ENCODE assay signal across 26 mouse cellular contexts in the genomic region with DNA sequence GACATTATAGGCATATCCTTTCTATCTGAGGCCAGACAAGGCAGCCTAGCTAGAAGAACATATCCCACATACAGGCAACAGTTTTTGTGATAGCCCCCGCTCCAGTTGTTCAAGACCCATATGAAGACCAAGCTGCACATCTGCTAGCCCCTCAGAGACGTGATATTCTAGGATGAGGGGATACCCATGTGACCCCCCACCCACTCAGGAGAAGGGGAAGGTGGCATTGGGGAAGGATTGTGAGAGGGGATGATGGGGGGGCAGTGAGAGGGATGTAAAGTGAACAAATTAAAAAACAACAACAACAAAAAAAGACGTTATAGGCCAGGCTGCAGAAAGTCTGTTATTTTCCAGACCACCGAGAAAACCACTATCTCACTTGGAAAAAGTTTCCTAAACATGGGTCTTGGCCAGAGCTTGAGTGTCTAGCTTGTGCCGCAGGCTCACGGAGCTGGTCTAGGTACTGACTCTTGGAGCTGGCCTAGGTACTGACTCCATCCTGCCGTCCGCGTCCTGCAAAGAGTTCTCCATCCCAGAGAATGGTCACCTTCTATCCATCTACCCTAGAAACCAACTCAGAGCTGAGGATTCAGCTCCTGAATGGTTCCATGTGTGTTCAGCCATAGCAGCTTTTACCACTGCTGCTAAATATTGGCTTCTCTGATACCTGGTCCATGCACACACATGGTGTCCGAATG.
A peak's percentile ranks its signal among the peaks of the same experiment; 100 is the strongest.
DNase-seq lines count a peak whose midpoint lies in the region; ATAC-seq and TF ChIP-seq lines count a peak whose summit lies in the region.
"Had no signal": no experiment of that assay in that cellular context is flagged by ENCODE, and none has a peak within 500 bp of the region (broad histone marks: within the 10 kb centered on the region; RNA-seq: fewer than 3 reads in every experiment).

No protein-coding gene starts in this region.

- H3K4me2 ChIP-seq in forebrain, embryonic 11.5 days (ENCODE audit: low read depth, low read length, severe bottlenecking) = no peak overlapping the region
- no peak overlapping the region for H3K4me2 ChIP-seq in forebrain, embryonic 14.5 days (ENCODE audit: low read length)
- no peak overlapping the region for H3K4me2 ChIP-seq in lung, embryonic 14.5 days
- H3K4me2 ChIP-seq in myocyte (ENCODE audit: low read depth) = no peak overlapping the region
- H3K4me2 ChIP-seq: embryonic facial prominence, embryonic 13.5 days; forebrain, embryonic 12.5 days; heart, embryonic 12.5 days; hindbrain, embryonic 14.5 days; limb, embryonic 13.5 days; liver, embryonic 11.5 days; midbrain, embryonic 13.5 days had no signal

- H3K27me3 ChIP-seq in forebrain, embryonic 11.5 days (ENCODE audit: control insufficient read depth, insufficient read depth, low read length) = no peaks in the 10 kb centered on the region
- H3K27me3 ChIP-seq in forebrain, embryonic 14.5 days (replicated peaks; ENCODE audit: control insufficient read depth, insufficient read depth, low read length) = no peaks in the 10 kb centered on the region
- H3K27me3 ChIP-seq in lung, embryonic 14.5 days (ENCODE audit: insufficient read depth, low read length) = no peaks in the 10 kb centered on the region
- no peaks in the 10 kb centered on the region for H3K27me3 ChIP-seq in myocyte (ENCODE audit: control insufficient read depth, insufficient read depth, insufficient read length)
- H3K27me3 ChIP-seq: embryonic facial prominence, embryonic 13.5 days; heart, embryonic 12.5 days; limb, embryonic 13.5 days; megakaryocyte, embryonic 14.5 days; midbrain, embryonic 13.5 days had no signal

- no peaks in the 10 kb centered on the region for H3K79me2 ChIP-seq in myocyte (ENCODE audit: control insufficient read depth, insufficient read depth)

- no peak overlapping the region for H3K27ac ChIP-seq in forebrain, embryonic 11.5 days (ENCODE audit: low read depth, low read length)
- H3K27ac ChIP-seq in forebrain, embryonic 14.5 days (ENCODE audit: low read depth, low read length) = no peak overlapping the region
- H3K27ac ChIP-seq in lung, embryonic 14.5 days (ENCODE audit: low read depth) = no peak overlapping the region
- H3K27ac ChIP-seq: embryonic facial prominence, embryonic 13.5 days; forebrain, embryonic 12.5 days; hindbrain, embryonic 14.5 days; limb, embryonic 13.5 days; midbrain, embryonic 13.5 days; stomach, postnatal 0 days had no signal

- H3K9ac ChIP-seq in forebrain, embryonic 11.5 days (ENCODE audit: low read length) = no peak overlapping the region
- H3K9ac ChIP-seq in forebrain, embryonic 14.5 days (ENCODE audit: low read length) = no peak overlapping the region
- no peak overlapping the region for H3K9ac ChIP-seq in lung, embryonic 14.5 days
- H3K9ac ChIP-seq: embryonic facial prominence, embryonic 13.5 days; forebrain, embryonic 12.5 days; heart, embryonic 12.5 days; hindbrain, embryonic 14.5 days; limb, embryonic 13.5 days; midbrain, embryonic 13.5 days had no signal

- H3K4me1 ChIP-seq in forebrain, embryonic 11.5 days (replicated peaks; ENCODE audit: control insufficient read depth, insufficient read depth, low read length) = no peaks in the 10 kb centered on the region
- H3K4me1 ChIP-seq in forebrain, embryonic 14.5 days (ENCODE audit: control insufficient read depth, insufficient read depth, low read length) = no peaks in the 10 kb centered on the region
- H3K4me1 ChIP-seq in lung, embryonic 14.5 days (ENCODE audit: insufficient read depth) = no peaks in the 10 kb centered on the region
- H3K4me1 ChIP-seq: embryonic facial prominence, embryonic 13.5 days; forebrain, embryonic 12.5 days; heart, embryonic 12.5 days; limb, embryonic 13.5 days; megakaryocyte, embryonic 14.5 days; midbrain, embryonic 13.5 days had no signal

- 67% methylated on average over 10 of the region's 10 CpGs for WGBS in forebrain, embryonic 11.5 days
- 65% methylated on average over 10 of the region's 10 CpGs for WGBS in forebrain, embryonic 14.5 days
- 48% methylated on average over 10 of the region's 10 CpGs for WGBS in lung, embryonic 14.5 days

- TF ChIP-seq POLR2A in myocyte (IDR thresholded peaks at IDR 0.05; ENCODE audit: insufficient read length, low read depth) = no peak

- H3K36me3 ChIP-seq in forebrain, embryonic 11.5 days (ENCODE audit: control insufficient read depth, insufficient read depth, low read length) = no peaks in the 10 kb centered on the region
- H3K36me3 ChIP-seq in forebrain, embryonic 14.5 days (ENCODE audit: control insufficient read depth, insufficient read depth, low read length) = no peaks in the 10 kb centered on the region
- no peaks in the 10 kb centered on the region for H3K36me3 ChIP-seq in lung, embryonic 14.5 days (ENCODE audit: insufficient read depth)
- no peaks in the 10 kb centered on the region for H3K36me3 ChIP-seq in myocyte (ENCODE audit: control insufficient read depth, insufficient read depth)
- H3K36me3 ChIP-seq: embryonic facial prominence, embryonic 13.5 days; forebrain, embryonic 12.5 days; heart, embryonic 12.5 days; limb, embryonic 13.5 days; midbrain, embryonic 13.5 days had no signal

- no peak overlapping the region for H3K4me3 ChIP-seq in forebrain, embryonic 11.5 days (ENCODE audit: low read depth, low read length)
- no peak overlapping the region for H3K4me3 ChIP-seq in forebrain, embryonic 14.5 days (ENCODE audit: low read depth, low read length)
- H3K4me3 ChIP-seq in lung, embryonic 14.5 days (ENCODE audit: low read depth, low read length) = no peak overlapping the region
- H3K4me3 ChIP-seq in myocyte = no peak overlapping the region
- H3K4me3 ChIP-seq: embryonic facial prominence, embryonic 13.5 days; erythroblast, embryonic 14.5 days; forebrain, embryonic 12.5 days; heart, embryonic 12.5 days; limb, embryonic 13.5 days; megakaryocyte, embryonic 14.5 days; midbrain, embryonic 13.5 days had no signal

- H3K9me3 ChIP-seq in forebrain, embryonic 11.5 days (ENCODE audit: control insufficient read depth, low read length) = no peaks in the 10 kb centered on the region; the same call in 1 of the 2 replicates
- H3K9me3 ChIP-seq in forebrain, embryonic 14.5 days (replicated peaks; ENCODE audit: control insufficient read depth, low read length) = no peaks in the 10 kb centered on the region
- H3K9me3 ChIP-seq in lung, embryonic 14.5 days (ENCODE audit: low read depth, low read length) = no peaks in the 10 kb centered on the region
- H3K9me3 ChIP-seq: embryonic facial prominence, embryonic 13.5 days; forebrain, embryonic 12.5 days; limb, embryonic 13.5 days; midbrain, embryonic 13.5 days had no signal

- DNase-seq in forebrain, embryonic 11.5 days (ENCODE audit: low spot score) = peak; percentile 26
- DNase-seq in forebrain, embryonic 14.5 days (ENCODE audit: low spot score) = no peak
- peak; percentile 32 for DNase-seq in lung, embryonic 14.5 days
- no peak for DNase-seq in lung, postnatal 36 days
- DNase-seq in R1 (ENCODE audit: low read depth, low spot score) = peak; percentile 31
- DNase-seq in cerebellum, adult 9-10 months = no peak
- DNase-seq: adrenal gland, postnatal 14 days; cerebellum, adult 11-12 months; cerebellum, postnatal 14 days; gastrocnemius, postnatal 14 days; kidney, postnatal 25 days; lung, postnatal 4 days; right cerebral cortex, postnatal 25 days had no signal

- TF ChIP-seq CTCF in lung, embryonic 14.5 days (IDR thresholded peaks at IDR 0.05; ENCODE audit: low read depth) = no peak

- no peak overlapping the region for H3ac ChIP-seq in myocyte (ENCODE audit: control insufficient read depth, insufficient read length)

- no peak for ATAC-seq in forebrain, embryonic 11.5 days (replicated peaks; ENCODE audit: low FRiP score)
- ATAC-seq in forebrain, embryonic 14.5 days = no peak
- no peak for ATAC-seq in lung, embryonic 14.5 days (ENCODE audit: insufficient read depth)
- ATAC-seq: CD4-positive, CD25-positive, alpha-beta regulatory T cell, adult 4 months; intestine, postnatal 0 days; midbrain, embryonic 13.5 days had no signal

TF ChIP-seq in myocyte, 11 proteins besides CTCF, POLR2A, EP300 and RAD21:
- TF ChIP-seq REST (IDR thresholded peaks at IDR 0.05; ENCODE audit: insufficient read depth, insufficient read length) = peak; percentile 64
- no peak for TF ChIP-seq USF1 (IDR thresholded peaks at IDR 0.05; ENCODE audit: low read depth)

Comparison
In these comparisons a context has a peak if more than half of its experiments do, and no peak if none do; other contexts are left out.
1. DNase-seq: peak in forebrain, embryonic 11.5 days (single experiment), lung, embryonic 14.5 days (single experiment) and R1 (single experiment); none in forebrain, embryonic 14.5 days (single experiment), lung, postnatal 36 days (single experiment) and cerebellum, adult 9-10 months (single experiment).